Mouse (Mus musculus) macrophage (primary cell): ENCODE measurements around the gene Kcnh4. TPM values are rescaled to one million over a fixed set of nuclear protein-coding genes. Genes with fewer than 3 reads are reported as not detected.

ENCODE experiments used
- H3K27ac ChIP-seq: fragments of 350-480 bp; formaldehyde crosslinking; 2 replicates; pipeline ENCODE4 v1.9.0; 2021
- H3K36me3 ChIP-seq: fragments of 350-480 bp; formaldehyde crosslinking; 2 replicates; pipeline ENCODE4 v1.9.0; 2021; ENCODE audit errors: inconsistent target
- H3K4me3 ChIP-seq: fragments of 350-480 bp; formaldehyde crosslinking; 2 replicates; pipeline ENCODE4 v1.9.0; 2021; ENCODE audit errors: inconsistent target
- H3K79me2 ChIP-seq: fragments of 350-480 bp; formaldehyde crosslinking; 2 replicates; pipeline ENCODE4 v1.9.0; 2021; ENCODE audit errors: inconsistent target
- WGBS: methylation state at CpG from one replicate; pipeline ENCODE4 v1.1.7; 2026; ENCODE audit warnings: inconsistent platforms; ENCODE audit not compliant: missing documents; 5-methylcytosine and 5-hydroxymethylcytosine counted together
- polyA plus RNA-seq: library from polyadenylated mRNA; stranded (reverse); fragments of 250-400 nt; gene quantifications from 3 replicates; pipeline ENCODE4 v1.2.4, GENCODE M21; 2018; ENCODE audit warnings: inconsistent platforms

The Kcnh4 gene
- polyA plus RNA-seq, 1 experiment from 2014 or later: not detected

DNA sequence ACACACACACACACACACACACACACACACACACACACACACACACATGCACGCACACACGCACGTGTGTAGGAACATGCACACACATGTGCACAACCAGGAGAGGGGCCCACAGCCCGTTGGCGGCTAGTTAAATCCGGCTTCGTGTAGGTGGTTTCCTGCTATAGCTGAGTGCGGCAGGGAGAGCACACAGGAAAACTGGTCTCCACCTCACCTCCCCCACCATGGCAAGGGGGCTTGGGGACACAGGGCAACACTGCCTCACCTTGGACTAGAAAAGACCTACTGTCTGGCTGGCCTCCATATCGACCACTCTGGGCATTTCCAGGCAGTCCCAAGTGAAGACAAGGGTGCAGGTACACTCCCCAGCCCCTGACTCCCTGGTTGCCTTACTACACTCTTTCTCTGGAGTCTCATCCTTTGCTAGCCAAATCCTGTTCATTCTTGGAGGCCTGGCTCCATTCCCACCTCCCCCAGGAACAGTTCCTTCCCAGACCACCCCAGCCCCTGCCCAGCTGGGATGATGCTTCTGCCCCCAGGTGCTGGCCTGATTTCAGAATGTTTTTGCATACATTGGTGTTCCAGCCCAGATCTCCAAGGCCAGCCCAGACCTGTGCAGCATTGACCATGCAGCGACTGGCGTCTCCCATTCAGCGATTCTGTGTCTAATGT, 5.6 kb downstream of the Kcnh4 start:
- Histone ChIP-seq H3K27ac (no peak overlapping the region), H3K79me2 (no peaks in the 10 kb centered on the region), H3K36me3 (no peaks in the 10 kb centered on the region), H3K4me3 (no peak overlapping the region)
- 65% methylated on average over 6 of the region's 12 CpGs for whole genome bisulfite sequencing

DNA sequence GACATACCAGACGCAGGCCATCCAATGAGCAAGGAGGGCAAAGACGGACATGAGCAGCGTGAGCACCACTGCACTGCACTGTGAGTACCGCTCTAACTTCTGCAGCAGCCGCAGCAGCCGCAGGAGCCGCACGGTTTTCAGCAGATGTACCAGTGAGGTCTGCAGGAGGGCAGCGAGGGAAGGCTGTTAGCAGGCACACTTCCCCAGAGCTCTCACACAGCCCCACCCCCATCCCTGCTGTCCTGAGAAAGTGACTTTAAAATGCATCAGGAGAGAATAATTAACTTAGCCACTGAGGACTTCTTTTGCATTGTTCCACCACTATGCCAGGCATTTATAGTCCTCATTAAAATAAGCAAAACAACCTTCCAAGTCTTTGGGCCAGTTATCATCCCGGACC, 7.4 kb downstream of the Kcnh4 start:
- H3K4me3 ChIP-seq: no peak overlapping the region
- 62% methylated on average over 10 of the region's 10 CpGs for WGBS
- H3K27ac ChIP-seq: no peak overlapping the region
- no peaks in the 10 kb centered on the region for H3K36me3 ChIP-seq
- no peaks in the 10 kb centered on the region for H3K79me2 ChIP-seq

DNA sequence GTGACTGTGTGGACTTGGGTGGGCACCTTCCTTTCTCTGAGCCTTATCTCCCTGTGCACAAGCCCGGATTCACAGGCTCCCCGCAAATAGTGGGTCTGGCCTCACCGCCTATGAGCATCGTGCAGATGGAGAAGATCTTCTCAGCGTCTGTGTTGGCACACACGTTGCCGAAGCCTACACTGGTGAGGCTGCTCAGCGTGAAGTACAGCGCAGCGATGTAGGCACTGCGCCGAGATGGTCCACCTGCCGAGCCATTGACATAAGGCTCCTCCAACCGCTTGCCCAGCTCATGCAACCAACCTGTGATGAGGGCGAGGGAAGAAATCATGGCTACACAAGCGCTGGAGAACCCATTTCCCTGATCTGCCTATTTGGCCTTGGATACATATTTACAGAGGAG, 9.6 kb downstream of the Kcnh4 start:
- Histone ChIP-seq H3K36me3 (no peaks in the 10 kb centered on the region), H3K27ac (no peak overlapping the region), H3K4me3 (no peak overlapping the region), H3K79me2 (no peaks in the 10 kb centered on the region)
- 93% methylated on average over 16 of the region's 16 CpGs for WGBS

DNA sequence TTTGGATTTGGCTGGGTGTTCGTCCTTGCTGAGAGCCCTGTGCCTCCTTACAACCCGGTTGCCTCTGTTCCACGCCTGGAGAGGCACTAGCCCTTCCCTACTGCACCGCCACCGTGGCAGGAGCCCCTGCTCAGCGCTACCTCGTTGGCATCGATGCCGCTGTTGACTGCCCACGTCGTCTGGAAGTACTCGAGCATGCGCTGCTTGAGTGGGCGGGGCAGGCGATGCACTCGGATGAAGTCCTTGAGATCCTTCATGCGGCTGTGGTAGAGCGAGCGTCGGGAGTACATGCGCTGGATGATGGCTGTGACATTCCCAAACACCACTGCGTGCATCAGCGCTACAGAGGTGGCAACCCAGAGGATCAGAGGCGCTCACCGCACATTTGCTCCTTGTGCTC, 10.3 kb downstream of the Kcnh4 start:
- Histone ChIP-seq H3K27ac (no peak overlapping the region), H3K79me2 (no peaks in the 10 kb centered on the region), H3K36me3 (no peaks in the 10 kb centered on the region), H3K4me3 (no peak overlapping the region)
- 57% methylated on average over 25 of the region's 25 CpGs for WGBS

DNA sequence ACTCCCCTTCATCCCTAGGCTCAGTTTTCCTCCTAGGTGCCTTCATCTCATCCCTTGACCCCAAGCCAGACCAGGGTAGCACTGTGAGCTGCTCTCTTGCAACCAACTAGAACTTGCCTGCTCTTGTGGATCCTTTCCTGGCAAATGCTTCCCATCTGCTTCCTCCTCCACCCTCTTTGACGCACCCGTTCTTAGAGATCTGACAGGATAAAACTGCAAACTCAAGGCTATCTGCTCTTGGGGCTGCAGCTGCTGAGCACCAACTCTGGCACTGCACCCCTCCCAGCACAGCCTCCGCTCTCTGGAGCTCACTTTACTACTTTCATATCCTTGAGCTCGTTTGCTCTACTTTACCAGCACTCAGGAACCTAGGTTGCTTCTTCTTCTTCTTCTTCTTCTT, 11.1 kb downstream of the Kcnh4 start:
- WGBS: 67% methylated on average over 3 of the region's 4 CpGs
- H3K27ac ChIP-seq: no peak overlapping the region
- H3K36me3 ChIP-seq: no peaks in the 10 kb centered on the region
- H3K4me3 ChIP-seq: no peak overlapping the region
- H3K79me2 ChIP-seq: no peaks in the 10 kb centered on the region

DNA sequence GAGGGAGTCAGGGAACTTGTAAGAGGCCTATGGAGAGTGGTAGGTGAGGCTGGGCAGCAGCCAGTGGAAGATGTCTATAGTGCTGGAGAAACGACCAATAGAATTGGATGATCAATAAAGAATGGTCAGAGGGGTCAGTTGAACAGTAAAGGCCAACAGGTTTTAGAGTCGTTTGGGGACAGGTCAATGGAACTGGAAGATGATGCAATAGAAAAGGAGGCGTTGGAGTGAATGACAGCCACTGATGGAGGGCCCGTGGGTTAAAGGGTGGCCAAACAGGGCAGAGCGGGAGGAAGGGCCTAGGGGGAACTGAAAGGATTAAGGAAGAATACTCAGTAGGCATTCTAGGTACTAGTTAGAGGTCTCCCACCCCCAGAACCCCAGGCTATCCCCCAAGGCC, 12.6 kb downstream of the Kcnh4 start:
- H3K79me2 ChIP-seq: no peaks in the 10 kb centered on the region
- H3K27ac ChIP-seq: no peak overlapping the region
- H3K36me3 ChIP-seq: no peaks in the 10 kb centered on the region
- no peak overlapping the region for H3K4me3 ChIP-seq
- 59% methylated on average over 4 of the region's 5 CpGs for WGBS

DNA sequence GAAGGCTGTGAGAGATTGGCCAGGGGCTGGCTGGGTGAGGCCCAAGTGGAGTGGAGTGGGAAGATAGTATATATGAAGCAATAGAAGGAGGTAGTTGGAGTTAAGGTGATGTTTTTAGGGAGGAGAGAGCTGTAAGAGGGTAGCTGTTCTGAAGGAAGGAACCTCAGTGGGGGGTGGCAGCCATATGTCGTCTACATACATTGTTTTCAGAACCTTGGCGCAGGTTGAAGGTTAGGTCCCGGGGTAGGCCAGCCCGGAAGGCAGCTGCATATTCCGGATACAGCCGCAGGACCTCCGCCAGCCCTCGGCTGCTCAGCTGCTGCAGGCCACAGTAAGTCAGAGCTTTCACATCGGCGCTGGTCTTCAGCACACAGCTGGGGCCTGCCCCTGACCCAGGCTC, 13.2 kb downstream of the Kcnh4 start:
- Histone ChIP-seq H3K4me3 (no peak overlapping the region), H3K79me2 (no peaks in the 10 kb centered on the region), H3K27ac (no peak overlapping the region), H3K36me3 (no peaks in the 10 kb centered on the region)
- 93% methylated on average over 6 of the region's 10 CpGs for whole genome bisulfite sequencing

DNA sequence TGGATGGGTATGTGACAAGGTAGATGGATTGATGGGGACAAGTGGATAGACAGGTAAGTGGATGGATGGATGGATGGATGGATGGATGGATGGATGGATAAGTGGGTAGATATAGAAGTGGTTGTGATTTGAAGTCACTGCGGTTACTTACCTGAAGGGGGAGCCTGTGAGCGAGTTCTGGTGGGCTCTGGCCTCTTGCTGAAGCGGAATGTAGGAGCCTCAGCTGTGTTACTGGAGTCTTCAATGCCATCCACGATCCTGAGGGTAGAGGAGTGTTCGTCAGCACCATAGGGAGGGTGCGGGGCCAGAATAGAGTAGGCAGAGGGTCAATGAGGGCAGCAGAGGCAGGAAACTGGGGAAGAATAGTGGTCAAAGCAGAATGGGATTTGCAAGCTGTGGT, 14.7 kb downstream of the Kcnh4 start:
- Histone ChIP-seq H3K4me3 (no peak overlapping the region), H3K36me3 (no peaks in the 10 kb centered on the region), H3K27ac (no peak overlapping the region), H3K79me2 (no peaks in the 10 kb centered on the region)
- 27% methylated on average over 6 of the region's 6 CpGs for WGBS

DNA sequence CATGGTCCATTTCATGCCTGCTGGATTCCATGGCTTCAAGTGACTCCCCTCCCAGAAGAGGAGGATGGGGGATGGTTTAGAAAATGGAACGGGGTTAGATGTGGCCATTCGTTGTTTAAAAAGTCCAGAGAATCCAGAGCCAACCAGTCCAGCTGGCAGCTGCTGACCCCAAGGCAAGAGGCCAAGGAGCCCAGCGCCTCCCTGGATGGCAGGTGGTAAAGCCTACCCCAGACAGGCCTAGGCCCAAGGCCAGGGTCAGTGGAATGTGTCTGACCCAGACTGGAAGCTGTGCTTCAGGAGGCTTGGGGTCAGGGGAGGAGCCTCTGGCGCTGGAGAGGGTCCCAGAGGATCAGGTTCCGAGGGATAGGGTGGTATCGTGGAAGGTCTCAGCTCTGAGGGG, 18.4 kb downstream of the Kcnh4 start:
- H3K4me3 ChIP-seq: no peak overlapping the region
- H3K27ac ChIP-seq: no peak overlapping the region
- H3K79me2 ChIP-seq: peaks cover 17% of the 10 kb centered on the region
- 98% methylated on average over 6 of the region's 6 CpGs for WGBS
- no peaks in the 10 kb centered on the region for H3K36me3 ChIP-seq

DNA sequence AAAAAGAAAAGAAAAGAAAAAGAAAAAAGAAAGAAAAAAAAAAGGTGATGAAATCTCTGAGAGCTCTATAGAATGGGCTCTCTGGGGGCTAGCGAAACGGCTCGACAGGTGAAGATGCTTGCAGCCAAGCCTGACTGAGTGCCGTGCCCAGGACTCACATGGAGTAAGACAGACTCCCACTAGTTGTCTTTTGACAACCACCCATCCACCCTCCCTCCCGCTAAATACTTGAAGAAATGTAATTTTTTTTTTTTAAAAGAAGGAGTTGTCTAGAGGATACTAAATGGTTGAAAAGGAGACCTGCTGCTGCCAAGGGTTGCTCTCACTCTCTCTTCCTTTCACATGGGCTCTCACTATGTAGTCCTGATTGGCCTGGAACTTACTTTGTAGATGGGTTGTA, 21.0 kb downstream of the Kcnh4 start:
- H3K27ac ChIP-seq: 0 out of 2 replicates have a peak overlapping the region, but pooled peaks have one; percentile 35
- peak overlapping the region; percentile 34 for H3K4me3 ChIP-seq
- WGBS: 32% methylated on average over 5 of the region's 5 CpGs
- H3K79me2 ChIP-seq: peaks cover 43% of the 10 kb centered on the region
- no peaks in the 10 kb centered on the region for H3K36me3 ChIP-seq

DNA sequence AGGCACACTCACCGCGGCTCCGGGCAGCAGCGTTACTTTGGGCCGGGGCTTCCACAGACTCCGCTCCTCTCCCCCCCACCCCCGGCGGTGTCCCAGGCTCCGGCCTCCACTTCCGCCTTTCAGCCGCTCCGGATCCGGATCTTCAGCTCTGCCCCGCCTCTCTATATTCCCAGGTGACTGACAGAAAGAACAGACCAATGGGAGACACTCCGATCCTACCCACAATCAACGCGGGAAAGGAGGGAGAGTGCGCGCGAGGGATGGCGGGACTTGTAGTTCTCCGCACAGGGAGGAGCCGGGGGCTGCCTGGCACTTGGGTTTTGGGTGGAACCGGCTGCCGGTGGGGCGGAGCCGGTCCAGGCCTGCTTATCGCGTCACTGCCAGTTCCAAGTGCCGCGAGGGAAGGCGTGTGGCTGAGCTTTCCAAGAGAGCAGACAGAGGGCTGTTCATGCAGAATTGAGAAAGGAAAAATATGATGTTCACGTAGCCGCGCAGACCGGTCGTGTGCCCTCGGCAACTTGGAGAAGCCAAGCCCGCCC, 21.6 kb downstream of the Kcnh4 start, which contains the start of gene Rab5c:
Rab5c (minus strand) TSS at position 150 of the 539 bp plus-strand sequence.
- Histone ChIP-seq H3K27ac (peak within 1 kb of the TSS; percentile 99), H3K36me3 (no peaks in the 10 kb centered on the region), H3K4me3 (peak within 1 kb of the TSS; percentile 100), H3K79me2 (peaks cover 49% of the 10 kb centered on the region)
- 2% methylated on average over 37 of the region's 39 CpGs for whole genome bisulfite sequencing

DNA sequence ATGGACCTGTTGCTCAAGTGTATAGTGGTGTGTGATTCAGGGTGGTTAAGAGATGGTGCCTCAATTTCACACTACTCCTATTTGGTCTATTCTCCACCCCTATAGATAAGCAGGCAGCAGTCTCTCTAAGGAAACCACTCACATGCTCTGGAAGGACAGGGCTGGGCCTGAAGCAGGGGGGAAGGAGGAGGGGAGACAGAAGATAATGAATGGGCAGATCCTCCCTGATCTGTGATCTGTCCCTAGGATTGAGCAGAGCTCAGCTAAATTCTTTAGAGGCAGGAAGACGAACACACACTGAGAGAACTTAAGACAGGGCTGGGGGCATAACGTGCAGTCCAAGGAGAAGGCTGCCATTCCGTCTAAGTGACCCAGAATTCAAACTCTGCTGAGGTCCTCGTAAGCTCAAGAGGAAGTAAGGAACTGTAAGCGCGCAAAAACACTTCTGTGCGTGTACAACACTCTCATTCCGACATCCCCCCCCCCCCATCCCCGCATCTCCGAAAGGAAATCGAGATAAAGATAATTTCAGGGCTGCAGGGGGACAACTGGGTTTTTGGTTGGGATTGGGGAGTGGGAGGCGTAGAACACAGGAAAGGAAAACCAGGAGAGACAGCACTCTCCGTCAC, 22.5 kb downstream of the Kcnh4 start:
- WGBS: under 1% methylated on average over 13 of the region's 13 CpGs
- Histone ChIP-seq H3K4me3 (peak overlapping the region; percentile 100), H3K36me3 (no peaks in the 10 kb centered on the region; the same call in 1 of the 2 replicates), H3K79me2 (peaks cover 58% of the 10 kb centered on the region), H3K27ac (peak overlapping the region; percentile 99)

DNA sequence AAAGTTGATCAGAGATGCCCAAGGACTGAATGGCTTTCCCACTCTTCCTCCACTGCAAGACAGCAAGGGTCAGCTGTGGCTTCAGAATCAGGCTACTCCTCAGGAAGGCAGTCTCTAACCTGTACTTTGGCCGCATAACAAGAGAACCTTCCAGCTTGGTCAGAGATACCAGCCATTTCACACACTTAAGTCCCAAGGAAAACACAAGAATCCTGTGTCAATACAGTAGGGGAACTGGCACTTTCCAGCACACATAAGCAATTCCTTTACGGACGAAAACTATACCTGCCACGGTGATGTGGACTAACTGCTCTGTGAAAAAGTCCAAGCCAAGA, 23.0 kb downstream of the Kcnh4 start:
- Histone ChIP-seq H3K79me2 (peaks cover 63% of the 10 kb centered on the region), H3K36me3 (no peaks in the 10 kb centered on the region; the same call in 1 of the 2 replicates), H3K27ac (peak overlapping the region; percentile 99), H3K4me3 (peak overlapping the region; percentile 100)
- WGBS: 41% methylated on average over 4 of the region's 4 CpGs

DNA sequence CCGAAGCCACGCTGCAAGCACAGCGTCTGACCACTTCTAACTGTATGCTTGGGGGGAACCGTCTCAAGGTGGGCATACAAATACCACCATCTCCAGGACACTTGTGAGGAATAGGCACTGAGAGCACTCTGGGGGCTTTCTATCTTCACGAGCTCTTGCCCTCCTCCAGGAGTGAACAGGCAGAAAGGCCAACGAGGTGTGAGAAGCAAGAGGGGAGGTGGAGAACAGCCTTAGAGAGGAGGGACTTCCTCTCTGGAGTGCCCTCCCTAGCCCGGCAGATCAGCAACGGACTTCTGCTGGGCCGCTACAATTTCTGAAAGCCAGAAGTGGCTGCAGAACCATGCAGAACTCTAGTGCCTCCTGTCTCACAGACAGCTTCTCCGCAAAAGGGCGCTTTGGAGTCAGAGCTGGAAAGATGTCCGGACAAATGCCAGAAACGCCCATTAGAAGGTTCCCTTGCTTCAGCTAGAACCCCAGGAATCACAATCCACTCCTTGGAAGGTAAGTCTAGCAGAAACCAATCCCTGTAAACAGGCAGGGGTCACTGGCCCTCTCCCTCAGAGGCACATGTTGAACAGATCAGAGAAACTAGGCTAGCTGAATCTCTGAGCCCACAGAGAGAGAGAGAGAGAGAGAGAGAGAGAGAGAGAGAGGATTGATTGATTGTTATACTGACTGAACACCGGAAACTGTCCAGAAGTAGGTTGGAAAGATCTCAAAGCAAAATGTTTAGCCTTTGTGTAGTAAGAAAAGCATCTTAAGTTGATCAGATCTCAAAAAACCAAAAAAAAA, 23.6 kb downstream of the Kcnh4 start:
- 13% methylated on average over 14 of the region's 14 CpGs for WGBS
- peaks cover 69% of the 10 kb centered on the region for H3K79me2 ChIP-seq
- peak overlapping the region; percentile 99 for H3K27ac ChIP-seq
- peak overlapping the region; percentile 100 for H3K4me3 ChIP-seq
- H3K36me3 ChIP-seq: no peaks in the 10 kb centered on the region; the same call in 1 of the 2 replicates
